Mouse (Mus musculus): ENCODE results near the gene Vmn1r223.

DNA sequence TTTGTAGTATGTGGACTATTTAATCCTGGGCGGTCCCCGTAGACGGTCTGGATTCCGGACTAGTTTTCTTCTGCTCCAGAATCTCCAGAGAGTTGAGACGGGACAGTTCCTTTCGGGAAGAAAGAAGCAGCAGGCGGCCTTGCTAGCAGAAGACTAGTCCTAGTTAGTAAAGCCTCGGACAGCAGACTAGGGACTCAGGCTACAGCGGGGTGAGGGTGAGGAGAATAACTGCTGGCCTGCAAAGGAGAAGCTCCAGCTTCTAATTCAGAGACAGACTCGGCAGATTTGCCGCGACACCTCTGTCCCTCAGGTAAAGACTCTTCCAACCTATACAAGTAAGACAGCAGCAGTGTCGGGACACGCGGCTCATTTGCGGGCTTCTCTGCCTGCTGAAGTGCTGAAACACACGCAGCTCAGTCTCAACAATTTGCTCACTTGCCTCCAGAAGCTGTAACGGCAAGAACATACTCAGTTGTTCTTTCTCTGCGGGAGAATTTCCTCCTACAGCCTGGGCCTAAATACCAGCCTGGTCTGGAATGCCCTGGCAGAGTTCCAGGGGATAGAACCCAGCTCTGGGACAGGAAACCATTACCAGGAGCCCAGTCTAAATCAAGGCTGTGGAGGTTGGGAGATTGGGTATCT is 39.9 kb downstream of the Vmn1r223 start:
- TF ChIP-seq CTCF (IDR thresholded peaks at IDR 0.05; ENCODE audit: extremely low read depth, insufficient read depth, insufficient read length, insufficient replicate concordance) (no peak), POLR2A (IDR thresholded peaks at IDR 0.05; ENCODE audit: low read depth, low read length) (no peak)

Measured in spleen, adult 2 months (tissue).